Mouse (Mus musculus): ENCODE measurements around the gene Zfp385b.

GRCm38 (mm10) chr2:77514476-77514875 lies 305.0 kb downstream of the Zfp385b start:
- TF ChIP-seq CTCF (IDR thresholded peaks at IDR 0.05; ENCODE audit: control insufficient read depth, insufficient read depth, low read length) (no peak), POLR2A (IDR thresholded peaks at IDR 0.05; ENCODE audit: borderline replicate concordance, control insufficient read depth, low read depth, low read length) (no peak)
